Mouse (Mus musculus) retina, adult 2 months (tissue): Measurements from ENCODE around the gene Hesx1.
"Not testable (repeated sequence)": the region's sequence is repeated elsewhere in the genome, so short reads cannot be mapped to it uniquely, and the experiment has no call there.

Experiments used
- DNase-seq: peaks from one replicate; pipeline ENCODE4 v3.0.0-alpha.2; 2012; ENCODE audit warnings: low read depth, low spot score

Hesx1 gene

GRCm38 (mm10) chr14:26994211-26994741, at the start of gene Hesx1:
Gene Hesx1 (plus strand): TSS chr14:26994416.
- DNase-seq: no peak

- DNase-seq: not testable (repeated sequence)
These were observed 38.1 kb upstream of the Hesx1 start for GRCm38 (mm10) chr14:26956139-26956538.

GRCm38 (mm10) chr14:26960518-26960917, 33.7 kb upstream of the Hesx1 start:
- no peak for DNase-seq

GRCm38 (mm10) chr14:26969164-26969563, 25.1 kb upstream of the Hesx1 start:
- no peak for DNase-seq

- no peak for DNase-seq
These were observed 24.3 kb upstream of the Hesx1 start for GRCm38 (mm10) chr14:26969856-26970407.

GRCm38 (mm10) chr14:26970439-26970932, 23.7 kb upstream of the Hesx1 start:
- peak; percentile 93 for DNase-seq

- no peak for DNase-seq
These were observed 23.0 kb upstream of the Hesx1 start, which contains the start of gene Appl1 for GRCm38 (mm10) chr14:26971106-26971789. Gene Appl1 (minus strand): TSS chr14:26971232.

GRCm38 (mm10) chr14:26973089-26973488, 21.1 kb upstream of the Hesx1 start:
- no peak for DNase-seq

GRCm38 (mm10) chr14:26975490-26975889, 18.7 kb upstream of the Hesx1 start:
- no peak for DNase-seq

- no peak for DNase-seq
These were observed 18.0 kb upstream of the Hesx1 start for GRCm38 (mm10) chr14:26976212-26976611.

- DNase-seq: no peak
These were observed 16.7 kb upstream of the Hesx1 start for GRCm38 (mm10) chr14:26977500-26977899.

- no peak for DNase-seq
These were observed 14.4 kb upstream of the Hesx1 start for GRCm38 (mm10) chr14:26979808-26980207.

- no peak for DNase-seq
These were observed 13.2 kb upstream of the Hesx1 start for GRCm38 (mm10) chr14:26981021-26981420.

- DNase-seq: no peak
These were observed 12.6 kb upstream of the Hesx1 start for GRCm38 (mm10) chr14:26981494-26982149.

GRCm38 (mm10) chr14:26982150-26982530, 12.1 kb upstream of the Hesx1 start:
- no peak for DNase-seq

GRCm38 (mm10) chr14:26988694-26989093, 5.5 kb upstream of the Hesx1 start:
- no peak for DNase-seq

- DNase-seq: no peak
These were observed 2.6 kb upstream of the Hesx1 start for GRCm38 (mm10) chr14:26991622-26992021.

- no peak for DNase-seq
These were observed 789 bp upstream of the Hesx1 start for GRCm38 (mm10) chr14:26993427-26993826.

GRCm38 (mm10) chr14:26996257-26996656, 2.0 kb downstream of the Hesx1 start:
- no peak for DNase-seq

- no peak for DNase-seq
These were observed 6.2 kb downstream of the Hesx1 start for GRCm38 (mm10) chr14:27000386-27000785.

GRCm38 (mm10) chr14:27004906-27005305, 10.7 kb downstream of the Hesx1 start:
- no peak for DNase-seq

GRCm38 (mm10) chr14:27005937-27006336, 11.7 kb downstream of the Hesx1 start:
- DNase-seq: no peak
